Mouse (Mus musculus) layer of hippocampus, adult 9-11 months (tissue): ENCODE data around the gene Sgo2a.
A peak's percentile ranks its signal among the peaks of the same experiment; 100 is the strongest.
"Not testable (repeated sequence)": the region's sequence is repeated elsewhere in the genome, so short reads cannot be mapped to it uniquely, and the experiment has no call there.

ENCODE experiments used
- DNase-seq: peaks from one replicate; pipeline ENCODE4 v3.0.0; 2022

Gene Sgo2a

GRCm38 (mm10) chr1:58031160-58031769, 35.5 kb downstream of the Sgo2a start:
- no peak for DNase-seq

GRCm38 (mm10) chr1:58037306-58037705, 41.5 kb downstream of the Sgo2a start:
- not testable (repeated sequence) for DNase-seq

- no peak for DNase-seq
These were observed 49.3 kb downstream of the Sgo2a start for GRCm38 (mm10) chr1:58045076-58045475.

GRCm38 (mm10) chr1:58045546-58045945, 49.8 kb downstream of the Sgo2a start:
- peak; percentile 50 for DNase-seq

GRCm38 (mm10) chr1:58046721-58047290, 51.0 kb downstream of the Sgo2a start:
- no peak for DNase-seq

GRCm38 (mm10) chr1:58049126-58049525, 53.4 kb downstream of the Sgo2a start:
- no peak for DNase-seq

GRCm38 (mm10) chr1:58055598-58055997, 59.8 kb downstream of the Sgo2a start:
- DNase-seq, result no peak

- no peak for DNase-seq
These were observed 60.5 kb downstream of the Sgo2a start for GRCm38 (mm10) chr1:58056074-58056807.

GRCm38 (mm10) chr1:58056939-58057338, 61.2 kb downstream of the Sgo2a start:
- no peak for DNase-seq

GRCm38 (mm10) chr1:58058846-58059245, 63.1 kb downstream of the Sgo2a start:
- DNase-seq, result no peak

- no peak for DNase-seq
These were observed 66.4 kb downstream of the Sgo2a start for GRCm38 (mm10) chr1:58062131-58062530.

GRCm38 (mm10) chr1:58065151-58065550, 69.4 kb downstream of the Sgo2a start:
- no peak for DNase-seq

GRCm38 (mm10) chr1:58065606-58066005, 69.8 kb downstream of the Sgo2a start:
- DNase-seq, result no peak

- DNase-seq, result no peak
These were observed 73.4 kb downstream of the Sgo2a start for GRCm38 (mm10) chr1:58069181-58069580.

- DNase-seq, result no peak
These were observed 74.3 kb downstream of the Sgo2a start for GRCm38 (mm10) chr1:58070091-58070490.

- no peak for DNase-seq
These were observed 75.2 kb downstream of the Sgo2a start for GRCm38 (mm10) chr1:58071006-58071405.

- DNase-seq, result no peak
These were observed 75.7 kb downstream of the Sgo2a start for GRCm38 (mm10) chr1:58071509-58071908.

GRCm38 (mm10) chr1:58072416-58072815, 76.6 kb downstream of the Sgo2a start:
- no peak for DNase-seq

GRCm38 (mm10) chr1:58072991-58073730, 77.4 kb downstream of the Sgo2a start:
- DNase-seq, result no peak

- DNase-seq, result no peak
These were observed 78.5 kb downstream of the Sgo2a start for GRCm38 (mm10) chr1:58074266-58074665.
